In the genomic region with DNA sequence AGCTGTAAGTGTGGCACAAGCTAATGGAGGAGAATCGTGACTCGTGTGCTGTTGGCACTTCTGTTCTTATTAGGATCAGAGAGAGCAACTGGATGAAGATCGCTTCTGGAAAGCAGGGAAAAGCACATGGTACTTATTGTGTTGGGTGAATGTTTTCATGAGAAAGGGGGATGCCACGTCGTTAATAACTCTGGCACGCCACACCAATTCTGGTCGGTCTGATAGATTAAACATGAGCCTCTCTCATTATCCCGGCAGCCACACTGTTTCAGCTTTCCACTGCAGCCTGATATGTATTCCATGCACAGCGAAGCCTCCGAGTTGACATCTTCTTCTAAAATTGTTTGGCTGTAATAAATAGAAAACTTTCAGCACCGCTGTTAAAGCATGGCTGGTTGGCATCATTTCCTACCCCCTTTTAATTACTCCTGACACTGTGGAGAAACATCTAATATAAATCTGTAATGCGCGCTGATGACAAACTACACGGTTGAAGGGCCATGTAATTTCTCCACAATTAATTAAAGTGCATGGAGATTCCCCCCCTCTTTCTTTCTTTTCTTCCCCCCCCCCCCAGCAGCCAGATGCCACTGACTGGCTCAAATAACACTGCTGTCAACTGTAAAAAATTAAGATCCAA, we compare ENCODE assay signal across 19 mouse cellular contexts.
DNase-seq lines count a peak whose midpoint lies in the region; ATAC-seq lines count a peak whose summit lies in the region.
"Had no signal": no experiment of that assay in that cellular context is flagged by ENCODE, and none has a peak within 500 bp of the region (broad histone marks: within the 10 kb centered on the region; RNA-seq: fewer than 3 reads in every experiment).

No protein-coding gene starts in this region.

- WGBS in forebrain, embryonic 12.5 days = 35% methylated on average over 14 of the region's 14 CpGs
- WGBS in forebrain, embryonic 11.5 days = 60% methylated on average over 14 of the region's 14 CpGs
- WGBS in embryonic facial prominence, embryonic 14.5 days = 41% methylated on average over 14 of the region's 14 CpGs
- WGBS in hindbrain, embryonic 13.5 days = 23% methylated on average over 14 of the region's 14 CpGs
- WGBS in midbrain, embryonic 15.5 days = 26% methylated on average over 14 of the region's 14 CpGs

- H3K4me3 ChIP-seq in forebrain, embryonic 12.5 days (replicated peaks) = no peak overlapping the region
- H3K4me3 ChIP-seq in forebrain, embryonic 11.5 days (ENCODE audit: low read depth, low read length) = no peak overlapping the region
- H3K4me3 ChIP-seq in embryonic facial prominence, embryonic 14.5 days (ENCODE audit: low read depth, low read length) = no peak overlapping the region
- no peak overlapping the region for H3K4me3 ChIP-seq in hindbrain, embryonic 13.5 days
- no peak overlapping the region for H3K4me3 ChIP-seq in midbrain, embryonic 15.5 days
- H3K4me3 ChIP-seq: heart, embryonic 10.5 days; limb, embryonic 13.5 days; liver, embryonic 15.5 days had no signal

- H3K9ac ChIP-seq in forebrain, embryonic 12.5 days = no peak overlapping the region
- H3K9ac ChIP-seq in forebrain, embryonic 11.5 days (ENCODE audit: low read length) = no peak overlapping the region
- no peak overlapping the region for H3K9ac ChIP-seq in embryonic facial prominence, embryonic 14.5 days (ENCODE audit: low read depth, low read length)
- no peak overlapping the region; the same call in 1 of the 2 replicates for H3K9ac ChIP-seq in hindbrain, embryonic 13.5 days
- no peak overlapping the region for H3K9ac ChIP-seq in midbrain, embryonic 15.5 days
- H3K9ac ChIP-seq: limb, embryonic 13.5 days; liver, embryonic 15.5 days had no signal

- no peak; the same call in 1 of the 2 replicates for ATAC-seq in forebrain, embryonic 12.5 days (ENCODE audit: low FRiP score)
- no peak for ATAC-seq in forebrain, embryonic 11.5 days (replicated peaks; ENCODE audit: low FRiP score)
- ATAC-seq in embryonic facial prominence, embryonic 14.5 days (ENCODE audit: low read depth) = no peak
- ATAC-seq in hindbrain, embryonic 13.5 days (ENCODE audit: low FRiP score) = 0 out of 2 replicates have a peak, but pooled peaks have one; percentile 55
- peak; percentile 67 for ATAC-seq in midbrain, embryonic 15.5 days (replicated peaks)

- H3K4me1 ChIP-seq in forebrain, embryonic 12.5 days = peaks cover 53% of the 10 kb centered on the region
- H3K4me1 ChIP-seq in forebrain, embryonic 11.5 days (replicated peaks; ENCODE audit: control insufficient read depth, insufficient read depth, low read length) = peaks cover 23% of the 10 kb centered on the region
- peaks cover 46% of the 10 kb centered on the region for H3K4me1 ChIP-seq in embryonic facial prominence, embryonic 14.5 days (ENCODE audit: control insufficient read depth, insufficient read depth, low read length)
- H3K4me1 ChIP-seq in hindbrain, embryonic 13.5 days (replicated peaks) = peaks cover 54% of the 10 kb centered on the region
- H3K4me1 ChIP-seq in midbrain, embryonic 15.5 days = peaks cover 39% of the 10 kb centered on the region
- H3K4me1 ChIP-seq: liver, embryonic 15.5 days had no signal

- no peak for DNase-seq in forebrain, embryonic 11.5 days (ENCODE audit: low spot score)
- DNase-seq in embryonic facial prominence, embryonic 14.5 days (ENCODE audit: low spot score) = peak; percentile 69
- DNase-seq in cerebellum, adult 18-20 months = no peak
- DNase-seq in c-Kit-positive CD71-positive TER-119-positive erythroid progenitor cells, embryonic 14.5 days (ENCODE audit: low spot score) = no peak
- DNase-seq in layer of hippocampus, adult 9-10 months (ENCODE audit: low spot score) = no peak
- DNase-seq: adrenal gland, postnatal 10 days; cerebellum, adult 9-10 months; gastrocnemius, postnatal 10 days; heart, postnatal 36 days; kidney, adult 11 months; kidney, postnatal 14 days; layer of hippocampus, postnatal 36 days; lung, postnatal 14 days had no signal

- peaks cover 67% of the 10 kb centered on the region for H3K27me3 ChIP-seq in forebrain, embryonic 12.5 days
- H3K27me3 ChIP-seq in forebrain, embryonic 11.5 days (ENCODE audit: control insufficient read depth, insufficient read depth, low read length) = peaks cover 9% of the 10 kb centered on the region
- H3K27me3 ChIP-seq in embryonic facial prominence, embryonic 14.5 days (replicated peaks; ENCODE audit: control insufficient read depth, insufficient read depth, low read length) = no peaks in the 10 kb centered on the region
- H3K27me3 ChIP-seq in hindbrain, embryonic 13.5 days = peaks cover 60% of the 10 kb centered on the region
- 0 out of 2 replicates have a peak, but pooled peaks cover 9% of the 10 kb centered on the region for H3K27me3 ChIP-seq in midbrain, embryonic 15.5 days (replicated peaks)
- H3K27me3 ChIP-seq: liver, embryonic 15.5 days had no signal

- no peak overlapping the region for H3K27ac ChIP-seq in forebrain, embryonic 12.5 days
- H3K27ac ChIP-seq in forebrain, embryonic 11.5 days (ENCODE audit: low read depth, low read length) = no peak overlapping the region
- H3K27ac ChIP-seq in embryonic facial prominence, embryonic 14.5 days (replicated peaks; ENCODE audit: low read depth, low read length) = no peak overlapping the region
- peak overlapping the region; percentile 69 for H3K27ac ChIP-seq in hindbrain, embryonic 13.5 days
- H3K27ac ChIP-seq in midbrain, embryonic 15.5 days = peak overlapping the region; percentile 4; the same call in 1 of the 2 replicates
- H3K27ac ChIP-seq: heart, embryonic 10.5 days; limb, embryonic 13.5 days; liver, embryonic 15.5 days had no signal

- H3K4me2 ChIP-seq in forebrain, embryonic 12.5 days = peak overlapping the region; percentile 31
- no peak overlapping the region for H3K4me2 ChIP-seq in forebrain, embryonic 11.5 days (ENCODE audit: low read depth, low read length, severe bottlenecking)
- 0 out of 2 replicates have a peak overlapping the region, but pooled peaks have one; percentile 2 for H3K4me2 ChIP-seq in embryonic facial prominence, embryonic 14.5 days (ENCODE audit: low read depth, low read length)
- H3K4me2 ChIP-seq in hindbrain, embryonic 13.5 days = peak overlapping the region; percentile 8
- no peak overlapping the region; the same call in 1 of the 2 replicates for H3K4me2 ChIP-seq in midbrain, embryonic 15.5 days
- H3K4me2 ChIP-seq: liver, embryonic 15.5 days had no signal

- H3K36me3 ChIP-seq in forebrain, embryonic 12.5 days (replicated peaks) = no peaks in the 10 kb centered on the region
- no peaks in the 10 kb centered on the region for H3K36me3 ChIP-seq in forebrain, embryonic 11.5 days (ENCODE audit: control insufficient read depth, insufficient read depth, low read length)
- H3K36me3 ChIP-seq in embryonic facial prominence, embryonic 14.5 days (ENCODE audit: control insufficient read depth, insufficient read depth, low read length) = no peaks in the 10 kb centered on the region
- H3K36me3 ChIP-seq in hindbrain, embryonic 13.5 days = no peaks in the 10 kb centered on the region
- no peaks in the 10 kb centered on the region for H3K36me3 ChIP-seq in midbrain, embryonic 15.5 days (replicated peaks)
- H3K36me3 ChIP-seq: heart, embryonic 10.5 days; limb, embryonic 13.5 days; liver, embryonic 15.5 days had no signal

- H3K9me3 ChIP-seq in forebrain, embryonic 12.5 days = no peaks in the 10 kb centered on the region
- H3K9me3 ChIP-seq in forebrain, embryonic 11.5 days (ENCODE audit: control insufficient read depth, low read length) = no peaks in the 10 kb centered on the region
- H3K9me3 ChIP-seq in embryonic facial prominence, embryonic 14.5 days (ENCODE audit: control insufficient read depth, low read length) = no peaks in the 10 kb centered on the region
- H3K9me3 ChIP-seq in hindbrain, embryonic 13.5 days = no peaks in the 10 kb centered on the region
- no peaks in the 10 kb centered on the region for H3K9me3 ChIP-seq in midbrain, embryonic 15.5 days
- H3K9me3 ChIP-seq: heart, embryonic 10.5 days; limb, embryonic 13.5 days; liver, embryonic 15.5 days had no signal

Comparison
In these comparisons a context has a peak if more than half of its experiments do, and no peak if none do; other contexts are left out.
1. H3K4me2 ChIP-seq: peak in forebrain, embryonic 12.5 days (single experiment), embryonic facial prominence, embryonic 14.5 days (single experiment) and hindbrain, embryonic 13.5 days (single experiment); none in forebrain, embryonic 11.5 days (single experiment) and midbrain, embryonic 15.5 days (single experiment).
2. ATAC-seq: peak in hindbrain, embryonic 13.5 days (single experiment) and midbrain, embryonic 15.5 days (single experiment); none in forebrain, embryonic 12.5 days (single experiment), forebrain, embryonic 11.5 days (single experiment) and embryonic facial prominence, embryonic 14.5 days (single experiment).
3. H3K27ac ChIP-seq: peak in hindbrain, embryonic 13.5 days (single experiment) and midbrain, embryonic 15.5 days (single experiment); none in forebrain, embryonic 12.5 days (single experiment), forebrain, embryonic 11.5 days (single experiment) and embryonic facial prominence, embryonic 14.5 days (single experiment).